Mouse (Mus musculus) left cerebral cortex, adult 2 months (tissue): Measurements from ENCODE around the gene Sectm1b. TPM values are rescaled to one million over a fixed set of nuclear protein-coding genes. Genes with fewer than 3 reads are reported as not detected.
"Not testable (repeated sequence)": the region's sequence is repeated elsewhere in the genome, so short reads cannot be mapped to it uniquely, and the experiment has no call there.

Experiments used
- DNase-seq, 2 experiments: peaks; one replicate each; pipeline ENCODE4 v3.0.0; 2021 to 2022; ENCODE audit warnings: low spot score in 2 of 2, mixed read lengths in 1 of 2; ENCODE audit errors: extremely low spot score in 1 of 2
- H3K27ac ChIP-seq: fragments of 200-600 bp; 2 replicates; pipeline ENCODE4 v1.8.1; 2022
- H3K4me3 ChIP-seq: fragments of 200-600 bp; 2 replicates; pipeline ENCODE4 v1.8.1; 2022
- CTCF ChIP-seq: fragments of 200-600 bp; IDR thresholded peaks from 2 replicates; pipeline ENCODE4 v1.8.1; 2022; ENCODE audit warnings: antibody characterized with exemption, mild to moderate bottlenecking, moderate library complexity
- intact Hi-C: fragments of 180-260 bp; cut with DNase I; formaldehyde crosslinking; loops from one replicate; pipeline ENCODE4 v1.15.1; 2025
- total RNA-seq, 2 experiments: library from RNA; stranded (reverse); gene quantifications; 2 replicates each; pipeline ENCODE4 v1.2.3; 2021

Gene Sectm1b
- total RNA-seq, 2 experiments from 2014 or later, result not detected

DNA sequence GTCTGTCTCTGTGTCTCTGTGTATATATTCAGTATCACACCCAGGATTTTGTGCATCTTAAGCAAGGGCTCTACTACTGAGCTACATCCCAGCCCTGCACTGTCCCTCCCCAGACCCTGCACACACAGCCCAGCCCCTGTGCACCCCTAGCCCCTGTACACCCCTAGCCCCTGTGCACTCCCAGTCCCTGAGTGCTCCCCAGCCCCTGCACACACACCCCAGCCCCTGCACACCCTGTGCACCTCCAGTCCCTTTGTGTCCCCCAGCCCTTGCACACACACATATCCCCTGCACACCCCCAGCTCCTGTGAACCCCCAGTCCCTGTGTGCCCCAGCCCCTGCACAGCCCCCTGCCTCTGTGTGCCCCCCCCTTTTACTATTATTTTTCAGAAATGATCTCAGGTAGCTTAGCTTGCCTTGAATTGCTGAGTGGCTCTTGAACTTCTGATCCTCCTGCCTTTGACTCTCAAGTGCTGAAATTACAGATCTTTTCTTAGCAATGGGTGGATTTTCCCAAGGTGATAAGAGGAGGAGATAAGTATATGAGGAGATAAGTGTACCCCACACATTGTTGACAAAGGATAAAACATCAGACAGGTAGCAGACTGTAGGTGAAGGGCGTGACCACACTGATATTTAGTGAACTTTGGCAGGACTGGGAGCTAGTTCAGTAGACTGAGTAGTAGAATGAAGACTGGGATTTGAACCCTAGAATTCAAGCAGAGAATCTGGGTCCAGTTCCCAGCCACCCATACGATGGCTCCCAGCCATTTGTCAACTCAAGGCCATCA, 26.6 kb upstream of the Sectm1b start:
- intact Hi-C loops, result no loop called here
- no peak overlapping the region for H3K4me3 ChIP-seq

DNA sequence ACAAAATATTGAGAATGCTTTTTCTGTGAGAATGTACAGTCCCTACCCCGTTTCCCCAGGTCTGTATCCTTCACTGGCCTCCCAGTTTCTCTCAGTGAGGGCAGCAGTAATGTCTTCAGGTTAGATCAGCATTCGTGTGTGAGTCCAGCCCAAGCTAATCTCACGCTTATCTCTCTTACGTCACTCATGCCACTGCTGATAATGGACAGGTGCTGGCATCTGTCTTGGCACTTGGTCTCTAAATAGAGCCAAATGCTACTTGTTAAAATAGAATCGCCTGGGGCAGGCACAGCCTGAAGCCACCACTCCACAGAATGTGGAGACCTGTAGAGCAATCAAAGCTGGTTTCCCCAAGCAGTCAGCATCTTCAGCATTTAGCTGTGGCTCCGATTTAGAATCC, 25.6 kb upstream of the Sectm1b start:
- DNase-seq, result no peak
- no peak for TF ChIP-seq CTCF
- intact Hi-C loops, result no loop called here
- H3K27ac ChIP-seq, result no peak overlapping the region
- no peak overlapping the region for H3K4me3 ChIP-seq

More for the DNA sequence above, 26.6 kb upstream of the Sectm1b start:
- no peak for DNase-seq
- no peak overlapping the region for H3K27ac ChIP-seq
- TF ChIP-seq CTCF, result no peak

DNA sequence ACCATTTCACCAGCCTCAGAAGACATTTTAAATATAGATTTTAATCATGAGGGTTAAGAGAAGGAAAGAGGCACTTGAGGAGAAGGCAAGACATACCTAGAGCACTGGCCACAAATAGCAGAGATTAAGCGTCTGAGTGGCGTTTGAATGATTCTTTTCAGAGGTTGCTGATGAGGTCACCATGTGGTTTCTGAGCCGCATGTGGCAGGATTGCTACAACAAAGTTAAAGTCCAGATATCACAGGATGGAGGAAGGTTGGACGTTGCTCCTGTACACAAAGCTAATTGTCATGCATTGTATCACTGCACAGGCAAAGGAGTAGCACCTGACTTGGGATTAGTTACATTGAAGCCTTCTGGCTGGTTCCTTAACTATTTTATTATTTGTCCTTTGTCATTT, 22.9 kb upstream of the Sectm1b start:
- intact Hi-C loops, result no loop called here
- no peak for TF ChIP-seq CTCF
- Histone ChIP-seq H3K27ac (no peak overlapping the region), H3K4me3 (no peak overlapping the region)
- DNase-seq, result no peak

DNA sequence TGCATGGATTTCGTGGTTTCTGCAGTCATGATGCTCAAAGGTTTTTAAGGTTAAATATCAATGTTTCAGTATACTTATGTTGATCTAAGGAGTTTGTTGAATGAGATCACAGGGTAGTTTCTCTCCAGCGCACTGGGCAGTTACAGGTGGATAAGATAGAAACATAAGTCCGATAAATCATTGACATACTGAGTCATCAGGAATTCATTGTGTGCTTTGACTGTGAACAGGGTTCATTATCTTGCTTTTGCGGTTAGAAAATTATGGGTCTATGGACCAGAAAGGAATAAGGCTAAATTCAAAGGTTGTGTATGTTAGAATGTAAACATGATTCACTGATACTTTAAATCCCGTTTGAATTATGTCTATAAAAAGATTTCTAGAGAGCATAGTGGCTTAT, 21.8 kb upstream of the Sectm1b start:
- TF ChIP-seq CTCF, result no peak
- intact Hi-C loops, result no loop called here
- Histone ChIP-seq H3K27ac (no peak overlapping the region), H3K4me3 (no peak overlapping the region)
- no peak for DNase-seq

DNA sequence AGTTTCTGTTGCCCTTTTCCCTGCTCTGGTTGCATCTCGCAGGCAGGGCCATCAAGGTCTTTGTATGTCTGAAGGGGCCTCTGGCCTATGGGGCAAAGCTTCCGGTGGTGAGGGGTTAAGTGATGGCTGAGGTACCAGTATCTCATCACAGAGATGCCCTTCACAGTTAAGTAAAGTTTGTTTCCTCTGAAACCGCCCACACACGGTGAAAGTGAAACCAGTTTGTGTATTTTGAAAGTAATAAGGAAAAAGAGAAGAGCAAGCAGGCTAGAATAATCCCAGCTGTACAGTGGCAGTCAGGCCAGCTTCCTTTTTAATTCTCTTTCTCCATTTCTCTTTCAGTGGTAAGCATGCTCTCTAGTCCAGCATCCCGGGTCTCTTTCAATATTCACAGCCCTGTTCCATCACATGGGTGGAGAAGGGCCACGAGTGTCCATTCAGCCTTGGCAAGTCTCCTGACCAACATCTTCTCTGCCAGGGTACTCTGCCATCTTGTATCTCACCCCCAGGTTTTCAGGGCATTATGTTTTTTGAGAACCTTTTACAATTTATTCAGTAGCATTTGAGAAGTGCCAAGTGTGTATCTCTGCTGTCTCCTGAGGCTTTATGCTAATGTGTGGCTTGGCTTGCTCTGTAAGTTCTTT, 19.6 kb upstream of the Sectm1b start:
- no peak overlapping the region for H3K27ac ChIP-seq
- intact Hi-C loops, result no loop called here
- TF ChIP-seq CTCF, result no peak
- DNase-seq, result no peak
- H3K4me3 ChIP-seq, result no peak overlapping the region

DNA sequence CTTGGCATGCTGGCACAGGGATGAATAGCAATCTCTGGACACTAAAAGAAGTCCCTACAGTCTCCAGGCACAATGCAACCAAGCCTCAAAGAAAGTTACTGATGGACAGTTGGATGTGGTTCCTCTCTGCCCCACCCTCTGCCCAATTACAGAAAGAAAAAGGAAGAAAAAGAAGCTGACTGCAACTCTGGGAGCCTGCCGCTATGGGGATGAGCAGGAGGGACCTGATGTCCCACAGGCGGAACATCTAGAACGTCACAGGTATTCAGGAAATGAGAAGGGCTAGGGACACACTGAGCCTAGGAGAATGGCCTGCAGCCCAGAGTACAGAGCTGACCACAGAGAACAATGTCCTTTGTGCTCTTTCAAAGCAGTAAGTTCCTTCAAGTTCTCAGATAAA, 18.9 kb upstream of the Sectm1b start:
- no peak for DNase-seq
- Histone ChIP-seq H3K27ac (no peak overlapping the region), H3K4me3 (no peak overlapping the region)
- intact Hi-C loops, result no loop called here
- TF ChIP-seq CTCF, result no peak

DNA sequence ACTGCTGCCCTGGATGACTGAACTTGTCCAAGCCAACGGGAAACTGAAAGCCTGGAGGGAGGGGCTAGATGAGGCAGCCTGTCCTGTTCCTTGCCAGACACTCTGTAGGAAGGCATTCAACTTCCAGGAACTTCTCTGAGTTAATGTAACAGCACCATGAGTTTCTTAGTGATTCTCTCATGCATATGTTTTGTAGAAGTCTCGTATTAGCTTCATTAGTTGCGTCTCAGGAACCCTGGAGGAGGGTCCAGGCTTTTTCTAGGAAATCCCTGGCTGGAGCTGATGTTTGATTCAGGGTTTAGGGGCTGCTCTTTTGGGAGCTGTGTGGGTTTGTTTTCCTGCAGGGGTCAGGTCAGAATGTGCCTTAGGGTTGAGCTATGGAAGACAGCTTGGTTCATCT, 17.8 kb upstream of the Sectm1b start, which contains the start of gene Sectm1a:
TSS of gene Sectm1a (minus strand) at position 101 of the 400 bp plus-strand sequence.
- Histone ChIP-seq H3K4me3 (no peak within 1 kb of the TSS), H3K27ac (no peak within 1 kb of the TSS)
- TF ChIP-seq CTCF, result no peak
- intact Hi-C loops, result no loop called here
- DNase-seq, result no peak

DNA sequence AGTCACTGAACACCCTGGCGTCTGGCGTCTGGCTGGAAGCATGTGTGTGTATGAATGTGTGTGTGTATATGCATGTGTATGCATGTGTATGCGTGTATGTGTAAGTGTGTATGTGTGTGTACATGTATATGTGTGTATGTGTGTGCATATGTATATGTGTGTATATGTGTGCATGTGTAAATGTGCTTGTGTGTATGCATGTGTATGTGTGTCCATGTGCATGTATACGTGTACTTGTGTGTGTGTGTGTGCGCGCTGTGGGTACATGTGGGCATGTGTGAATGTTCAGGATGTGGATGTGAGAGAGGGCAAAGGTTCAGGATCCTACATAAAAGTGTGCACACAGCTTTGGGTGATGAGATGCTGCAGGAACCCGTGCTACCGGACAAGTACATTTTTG, 17.0 kb upstream of the Sectm1b start:
- no peak for TF ChIP-seq CTCF
- no peak for DNase-seq
- intact Hi-C loops, result no loop called here
- no peak overlapping the region for H3K27ac ChIP-seq
- H3K4me3 ChIP-seq, result no peak overlapping the region

DNA sequence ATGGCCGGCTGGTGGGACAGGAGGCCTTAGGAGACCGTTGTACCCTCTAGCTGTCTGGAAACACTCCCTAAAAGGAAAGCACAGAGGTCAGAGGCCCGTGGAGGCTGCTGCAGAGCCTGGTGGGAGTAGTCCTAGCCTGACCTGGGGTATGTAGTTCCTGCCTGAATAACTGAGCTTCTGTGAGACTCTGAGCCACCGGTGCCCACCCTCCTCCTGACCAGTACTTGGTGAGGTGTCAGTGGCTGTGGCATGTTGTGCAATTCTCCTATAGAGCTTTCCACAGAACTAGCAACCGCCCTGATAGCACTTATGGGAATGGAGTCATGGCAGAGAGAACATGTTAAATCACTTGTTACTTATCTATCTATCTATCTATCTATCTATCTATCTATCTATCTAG, 12.3 kb upstream of the Sectm1b start:
- no peak for DNase-seq
- no peak for TF ChIP-seq CTCF
- Histone ChIP-seq H3K4me3 (no peak overlapping the region), H3K27ac (no peak overlapping the region)
- intact Hi-C loops, result no loop called here

DNA sequence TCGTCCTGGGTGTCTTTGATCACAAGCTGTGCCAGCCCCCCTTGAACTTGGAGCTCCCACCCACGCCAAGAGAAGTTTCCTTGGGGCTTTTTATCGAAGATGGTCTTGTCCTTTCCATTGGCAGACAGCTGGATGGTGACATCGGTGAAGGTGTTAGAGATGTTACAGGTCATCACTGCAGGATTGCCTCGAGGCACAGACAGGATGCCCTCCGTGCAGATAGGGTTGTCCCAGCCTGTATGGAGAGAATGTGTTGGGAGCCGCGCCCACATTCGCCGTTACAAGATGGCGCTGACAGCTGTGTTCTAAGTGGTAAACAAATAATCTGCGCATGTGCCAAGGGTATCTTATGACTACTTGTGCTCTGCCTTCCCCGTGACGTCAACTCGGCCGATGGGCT, 6.3 kb upstream of the Sectm1b start:
- DNase-seq, H3K27ac ChIP-seq, intact Hi-C loops, H3K4me3 ChIP-seq: not testable (repeated sequence)

DNA sequence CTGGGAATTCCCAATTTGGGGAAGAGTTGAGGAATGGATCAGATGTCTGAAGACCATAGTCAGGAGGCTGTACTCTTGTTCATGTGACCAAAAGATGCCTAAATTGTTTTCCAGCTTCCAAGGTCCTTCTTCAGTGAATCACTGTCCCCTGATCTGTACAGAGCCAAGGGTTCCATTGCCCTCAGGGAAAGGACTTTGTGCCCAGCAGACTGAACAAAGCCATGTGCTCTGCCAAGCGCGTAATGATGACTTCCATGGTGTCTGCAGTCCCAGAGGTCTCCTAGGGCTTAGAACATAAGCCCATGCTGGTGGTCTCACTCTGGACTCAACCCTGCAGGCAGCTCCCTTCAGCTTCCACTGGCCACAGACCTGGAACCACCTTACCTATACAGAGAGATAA, 4.5 kb upstream of the Sectm1b start:
- DNase-seq, result no peak
- Histone ChIP-seq H3K27ac (no peak overlapping the region), H3K4me3 (no peak overlapping the region)
- no peak for TF ChIP-seq CTCF
- intact Hi-C loops, result no loop called here

DNA sequence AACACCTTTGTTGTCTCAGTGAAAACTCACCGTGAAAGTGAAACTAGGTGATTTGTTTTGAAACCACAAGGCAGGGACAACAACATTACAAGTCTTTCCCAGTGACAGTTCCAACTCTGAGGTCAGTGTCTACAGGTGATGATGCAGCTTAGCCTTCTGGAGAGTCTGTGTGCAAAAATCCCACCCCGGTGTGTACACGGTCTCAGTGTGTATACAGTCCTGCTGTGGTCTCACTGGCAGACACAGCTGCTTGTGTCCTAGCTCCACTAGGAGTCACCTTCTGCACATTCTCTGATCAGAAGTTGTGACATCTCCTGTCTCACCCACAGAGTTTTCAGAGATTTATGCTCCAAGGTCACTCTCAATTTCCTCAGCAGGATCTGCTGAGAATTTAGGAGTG, 828 bp upstream of the Sectm1b start:
- DNase-seq, result no peak
- Histone ChIP-seq H3K27ac (no peak overlapping the region), H3K4me3 (no peak overlapping the region)
- no peak; the same call in 1 of the 2 replicates for TF ChIP-seq CTCF
- intact Hi-C loops, result no loop called here

DNA sequence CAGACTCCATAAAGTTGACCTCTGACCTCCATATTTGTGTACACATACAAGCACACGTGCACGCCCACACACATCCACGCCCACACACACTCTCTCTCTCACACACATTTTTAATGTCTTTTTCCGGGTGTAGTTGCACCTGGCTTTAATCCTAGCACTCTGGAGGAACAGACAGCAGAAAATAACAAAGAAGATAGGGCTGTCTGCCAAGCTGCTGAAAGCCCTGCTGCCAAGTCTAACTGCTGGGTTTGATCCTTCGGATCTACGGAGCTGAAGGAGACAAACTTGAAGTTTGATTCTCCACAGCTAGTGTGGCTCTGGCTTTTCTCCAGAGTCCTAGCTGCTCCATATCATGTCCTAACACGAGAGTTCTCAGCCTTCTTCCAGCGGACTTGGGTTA, 1.8 kb downstream of the Sectm1b start:
- TF ChIP-seq CTCF, result no peak
- Histone ChIP-seq H3K27ac (no peak overlapping the region), H3K4me3 (no peak overlapping the region)
- intact Hi-C loops, result no loop called here
- DNase-seq, result no peak

DNA sequence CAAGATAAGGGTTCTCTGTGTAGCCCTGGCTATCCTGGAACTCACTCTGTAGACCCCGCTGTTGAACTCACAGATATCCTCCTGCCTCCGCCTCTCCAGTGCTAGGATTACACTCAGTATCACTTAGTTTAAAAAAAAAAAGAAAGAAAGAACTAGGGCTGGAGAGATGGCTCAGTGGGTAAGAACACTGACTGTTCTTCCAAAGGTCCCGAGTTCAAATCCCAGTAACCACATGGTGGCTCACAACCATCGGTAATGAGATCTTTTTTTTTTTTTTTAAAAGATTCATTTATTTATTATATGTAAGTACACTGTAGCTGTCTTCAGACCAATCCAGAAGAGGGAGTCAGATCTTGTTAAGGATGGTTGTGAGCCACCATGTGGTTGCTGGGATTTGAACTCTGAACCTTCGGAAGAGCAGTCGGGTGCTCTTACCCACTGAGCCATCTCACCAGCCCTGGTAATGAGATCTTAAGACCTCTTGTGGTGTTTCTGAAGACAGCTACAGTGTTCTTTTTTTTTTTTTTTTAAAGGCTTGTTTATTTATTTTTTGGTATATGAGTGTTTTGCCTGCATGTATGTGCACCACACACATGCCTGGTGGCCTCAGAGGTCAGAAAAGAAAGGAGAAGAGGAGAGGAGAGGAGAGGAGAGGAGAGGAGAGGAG, 2.8 kb downstream of the Sectm1b start:
- intact Hi-C loops, DNase-seq, H3K27ac ChIP-seq, H3K4me3 ChIP-seq: not testable (repeated sequence)
